Mouse (Mus musculus) neural tube, embryonic 13.5 days (tissue): ENCODE measurements around the gene Tdpoz5. TPM values are rescaled to one million over a fixed set of nuclear protein-coding genes. Genes with fewer than 3 reads are reported as not detected.
"Not testable (repeated sequence)": the region's sequence is repeated elsewhere in the genome, so short reads cannot be mapped to it uniquely, and the experiment has no call there.

Source experiments
- ATAC-seq: fragments of 200-750 bp; cut with Nextera tagmentation; 2 replicates; pipeline ENCODE4 v1.8.0; 2017; ENCODE audit warnings: low read depth, mild to moderate bottlenecking, moderate TSS enrichment, moderate library complexity
- H3K27ac ChIP-seq: fragments of 300-500 bp; sonication (generic); replicated peaks from 2 replicates; pipeline ENCODE4 v1.5.1; 2015; ENCODE audit warnings: moderate library complexity, mild to moderate bottlenecking, inconsistent platforms
- H3K27me3 ChIP-seq: fragments of 300-500 bp; sonication (generic); 2 replicates; pipeline ENCODE4 v1.6.1; 2015; ENCODE audit warnings: mild to moderate bottlenecking, inconsistent platforms
- H3K36me3 ChIP-seq: fragments of 300-500 bp; sonication (generic); 2 replicates; pipeline ENCODE4 v1.6.1; 2015; ENCODE audit warnings: mild to moderate bottlenecking, inconsistent platforms
- H3K4me1 ChIP-seq: fragments of 300-500 bp; sonication (generic); replicated peaks from 2 replicates; pipeline ENCODE4 v1.6.1; 2015; ENCODE audit warnings: inconsistent platforms
- H3K4me2 ChIP-seq: fragments of 300-500 bp; sonication (generic); 2 replicates; pipeline ENCODE4 v1.6.1; 2015; ENCODE audit warnings: inconsistent platforms, mild to moderate bottlenecking, moderate library complexity
- H3K4me3 ChIP-seq: fragments of 300-500 bp; sonication (generic); 2 replicates; pipeline ENCODE4 v1.5.1; 2015; ENCODE audit warnings: mild to moderate bottlenecking, inconsistent platforms
- H3K9ac ChIP-seq: fragments of 300-500 bp; sonication (generic); 2 replicates; pipeline ENCODE4 v1.6.1; 2015; ENCODE audit warnings: moderate library complexity, mild to moderate bottlenecking, inconsistent platforms
- H3K9me3 ChIP-seq: fragments of 300-500 bp; sonication (generic); 2 replicates; pipeline ENCODE4 v1.6.1; 2016; ENCODE audit warnings: inconsistent platforms
- WGBS: fragments of 180-500 bp; shearing (Covaris S2); methylation state at CpG from one replicate; pipeline ENCODE4 v1.1.7; 2015; 5-methylcytosine and 5-hydroxymethylcytosine counted together
- polyA plus RNA-seq: library from polyadenylated mRNA; unstranded; fragments of >200 nt; fragmentation: Nextera tagmentation; extraction: Ambion mirVana; gene quantifications from 2 replicates; pipeline ENCODE4 v1.2.1, GENCODE M21; 2015

The Tdpoz5 gene
- polyA plus RNA-seq, result not detected in 2 replicates

DNA sequence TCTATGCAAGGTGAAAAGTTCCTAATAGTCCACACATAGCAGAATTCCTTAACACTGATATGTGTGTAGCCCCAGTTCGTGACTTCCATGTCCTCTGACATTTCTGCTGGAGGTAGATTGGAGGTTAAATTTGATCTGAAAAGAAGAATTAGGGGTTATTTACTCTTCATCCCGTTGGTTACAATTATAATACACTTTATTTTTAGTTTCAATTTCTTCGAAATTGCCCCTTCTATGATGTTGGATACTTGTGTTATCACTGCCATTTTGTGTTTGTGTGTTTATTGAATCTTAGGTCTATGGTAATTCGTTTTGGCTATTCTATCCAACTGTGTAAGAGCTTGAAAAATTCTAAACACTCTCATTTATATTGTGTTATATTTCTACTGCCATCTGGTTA, at the start of gene Tdpoz5:
Gene Tdpoz5 (minus strand): TSS at position 101 of the 400 bp plus-strand sequence.
- H3K9ac ChIP-seq, ATAC-seq, H3K9me3 ChIP-seq, H3K4me2 ChIP-seq, H3K4me3 ChIP-seq, H3K27me3 ChIP-seq, H3K27ac ChIP-seq, H3K36me3 ChIP-seq, H3K4me1 ChIP-seq: not testable (repeated sequence)
- WGBS, result 83% methylated on average over 3 of the region's 4 CpGs

- not testable (repeated sequence) for H3K4me3 ChIP-seq
- WGBS, result 96% methylated on average over 6 of the region's 6 CpGs
Measured at GRCm38 (mm10) chr3:93968938-93969337, 7.8 kb upstream of the Tdpoz5 start.

GRCm38 (mm10) chr3:93943443-93943842, 17.7 kb downstream of the Tdpoz5 start, which contains the start of gene Gm9117:
TSS of gene Gm9117 (minus strand) at chr3:93943543.
- H3K4me1 ChIP-seq, H3K9ac ChIP-seq, H3K9me3 ChIP-seq, ATAC-seq, H3K4me2 ChIP-seq, H3K36me3 ChIP-seq, H3K27me3 ChIP-seq, H3K4me3 ChIP-seq, H3K27ac ChIP-seq: not testable (repeated sequence)
- WGBS, result 87% methylated on average over 4 of the region's 4 CpGs

More at GRCm38 (mm10) chr3:93968938-93969337, 7.8 kb upstream of the Tdpoz5 start:
- not testable (repeated sequence) for H3K9me3 ChIP-seq, H3K27ac ChIP-seq, H3K9ac ChIP-seq, H3K36me3 ChIP-seq, ATAC-seq, H3K27me3 ChIP-seq, H3K4me2 ChIP-seq, H3K4me1 ChIP-seq

- H3K9ac ChIP-seq, H3K36me3 ChIP-seq, H3K4me3 ChIP-seq, H3K4me2 ChIP-seq, H3K9me3 ChIP-seq, ATAC-seq, H3K27me3 ChIP-seq, H3K27ac ChIP-seq, H3K4me1 ChIP-seq: not testable (repeated sequence)
- 67% methylated on average over 1 of the region's 3 CpGs for WGBS
Measured at GRCm38 (mm10) chr3:93938386-93938785, 22.7 kb downstream of the Tdpoz5 start.

Other genes with a start within 250 kb of the Tdpoz5 start
- not detected in 2 replicates for gene Gm5773, start 188.3 kb downstream of the Tdpoz5 start, polyA plus RNA-seq
- gene Tdpoz4, start 164.9 kb downstream of the Tdpoz5 start, polyA plus RNA-seq, result not detected in 2 replicates
- gene Tdpoz3, start 135.3 kb downstream of the Tdpoz5 start, polyA plus RNA-seq, result not detected in 2 replicates
- gene Gm9117, start 17.8 kb downstream of the Tdpoz5 start, polyA plus RNA-seq, result not detected in 2 replicates
- not detected in 2 replicates for gene Gm9125, start 93.6 kb upstream of the Tdpoz5 start, polyA plus RNA-seq
- gene Gm10697, start 111.3 kb upstream of the Tdpoz5 start, polyA plus RNA-seq, result not detected in 2 replicates
- gene Gm10696, start 216.9 kb upstream of the Tdpoz5 start, polyA plus RNA-seq, result not detected in 2 replicates
- gene Gm5286, start 235.4 kb upstream of the Tdpoz5 start, polyA plus RNA-seq, result not detected in 2 replicates